Mouse (Mus musculus) thymus, adult 2 months (tissue): ENCODE data around the gene Cenpf.

Experiments
- CTCF ChIP-seq: fragments of 200-500 bp; IDR thresholded peaks from 2 replicates; pipeline ENCODE4 v1.5.1; 2012; ENCODE audit warnings: mild to moderate bottlenecking, control low read depth, low read length, moderate library complexity, borderline replicate concordance; ENCODE audit not compliant: control insufficient read depth, poor library complexity, insufficient read depth; ENCODE audit errors: extremely low read depth
- POLR2A ChIP-seq: fragments of 200-500 bp; IDR thresholded peaks from 2 replicates; pipeline ENCODE4 v1.6.1; 2012; ENCODE audit warnings: mild to moderate bottlenecking, low read length, control low read depth, moderate library complexity; ENCODE audit not compliant: control insufficient read depth, poor library complexity, insufficient read depth; ENCODE audit errors: extremely low read depth

DNA sequence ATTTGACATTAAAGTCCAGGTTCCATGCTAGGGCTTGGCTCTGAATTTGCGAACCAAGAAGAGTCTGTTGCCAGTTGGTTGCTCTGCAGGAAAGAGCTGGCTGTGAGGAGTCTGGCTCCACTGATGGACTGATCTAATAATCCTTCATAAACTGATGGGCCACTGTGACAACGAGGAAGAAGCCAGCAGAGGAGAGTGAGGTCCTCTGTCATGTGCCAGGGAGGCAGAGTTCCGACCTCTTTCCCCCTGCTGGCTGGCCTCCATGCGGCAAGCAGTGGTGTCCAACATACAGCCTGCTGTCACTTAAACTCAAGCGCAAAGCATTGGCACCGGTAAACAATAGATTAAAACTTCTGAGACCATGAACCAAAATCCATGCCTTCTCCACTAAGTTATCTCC lies 57.9 kb downstream of the Cenpf start:
- TF ChIP-seq CTCF (no peak), POLR2A (no peak)
